Mouse (Mus musculus): Measurements from ENCODE around the gene Pign. TPM values are rescaled to one million over a fixed set of nuclear protein-coding genes. Genes with fewer than 3 reads are reported as not detected.

The Pign gene
- total and polyA plus RNA-seq, 3 experiments, result 23.9 to 59.9 (median 30.4) TPM

- TF ChIP-seq IRF4 (IDR thresholded peaks at IDR 0.05; ENCODE audit: low read depth, low read length), result peak; percentile 40; the same call in 1 of the 2 replicates
- no peak for TF ChIP-seq MXI1 (IDR thresholded peaks at IDR 0.05; ENCODE audit: low read depth, low read length)
- dilution Hi-C loops (cut with MboI; ENCODE audit: extremely low pct_ligation_motif_present, extremely low pct_unique_long_range_greater_than_20kb, low sequenced_read_pairs), result no loop called here
Measured at GRCm38 (mm10) chr1:105709415-105709814, 45.9 kb upstream of the Pign start.

GRCm38 (mm10) chr1:105700984-105701530 lies 37.6 kb upstream of the Pign start:
- in situ Hi-C loops (cut with MboI; ENCODE audit: low pct_ligation_motif_present, low pct_unique_long_range_greater_than_20kb, low sequenced_read_pairs), result no loop called here
- Histone ChIP-seq H3K4me3 (replicated peaks in 1 of 3; ENCODE audit: low read depth in 2 of 3, low read length in 2 of 3, poor library complexity in 1 of 3) (no peak overlapping the region), H3K9me3 (replicated peaks; ENCODE audit: low read length) (no peaks in the 10 kb centered on the region), H3K4me2 (ENCODE audit: insufficient read depth, low read depth, poor library complexity, severe bottlenecking) (no peak overlapping the region), H3K4me1 (ENCODE audit: control insufficient read depth in 1 of 2, insufficient read depth in 2 of 2) (peaks cover 4 to 16% of the 10 kb centered on the region in 2 experiments; a peak in 3 of 4 replicates), H3K27ac (ENCODE audit: insufficient read depth, low read depth) (no peak overlapping the region), H3K36me3 (replicated peaks in 1 of 2; ENCODE audit: control insufficient read depth in 1 of 2, insufficient read depth in 1 of 2, low read length in 1 of 2) (peaks cover 5 to 18% of the 10 kb centered on the region in 2 experiments), H3K79me2 (replicated peaks; ENCODE audit: control insufficient read depth, extremely low read depth, insufficient read depth, poor library complexity, severe bottlenecking) (no peaks in the 10 kb centered on the region), H3K27me3 (replicated peaks) (no peaks in the 10 kb centered on the region), H3K9ac (ENCODE audit: insufficient read depth, low read depth) (no peak overlapping the region)
- DNase-seq (ENCODE audit: extremely low read depth), result peak; percentile 40
- TF ChIP-seq JUN (IDR thresholded peaks at IDR 0.05; ENCODE audit: insufficient read depth, low read depth, low read length) (peak; percentile 52; the same call in 1 of the 2 replicates), ZNF384 (IDR thresholded peaks at IDR 0.05; ENCODE audit: low read depth, low read length) (peak; percentile 72), JUND (conservative IDR thresholded peaks at IDR 0.05; ENCODE audit: low read depth, low read length) (peak; percentile 85), MXI1 (IDR thresholded peaks at IDR 0.05; ENCODE audit: low read depth, low read length) (no peak), IRF4 (IDR thresholded peaks at IDR 0.05; ENCODE audit: low read depth, low read length) (peak; percentile 93)
- dilution Hi-C loops (cut with MboI; ENCODE audit: extremely low pct_ligation_motif_present, extremely low pct_unique_long_range_greater_than_20kb, low sequenced_read_pairs), result no loop called here

More at GRCm38 (mm10) chr1:105709415-105709814, 45.9 kb upstream of the Pign start:
- in situ Hi-C loops (cut with MboI; ENCODE audit: low pct_ligation_motif_present, low pct_unique_long_range_greater_than_20kb, low sequenced_read_pairs), result no loop called here
- Histone ChIP-seq H3K79me2 (replicated peaks; ENCODE audit: control insufficient read depth, extremely low read depth, insufficient read depth, poor library complexity, severe bottlenecking) (no peaks in the 10 kb centered on the region), H3K4me1 (ENCODE audit: control insufficient read depth in 1 of 2, insufficient read depth in 2 of 2) (peaks cover 2 to 38% of the 10 kb centered on the region in 2 experiments; a peak in 3 of 4 replicates), H3K36me3 (replicated peaks in 1 of 2; ENCODE audit: control insufficient read depth in 1 of 2, insufficient read depth in 1 of 2, low read length in 1 of 2) (peaks cover 13 to 33% of the 10 kb centered on the region in 2 experiments), H3K9ac (ENCODE audit: insufficient read depth, low read depth) (no peak overlapping the region), H3K27ac (ENCODE audit: insufficient read depth, low read depth) (no peak overlapping the region), H3K4me3 (replicated peaks in 1 of 3; ENCODE audit: low read depth in 2 of 3, low read length in 2 of 3, poor library complexity in 1 of 3) (no peak overlapping the region), H3K9me3 (replicated peaks; ENCODE audit: low read length) (no peaks in the 10 kb centered on the region), H3K27me3 (replicated peaks) (no peaks in the 10 kb centered on the region), H3K4me2 (ENCODE audit: insufficient read depth, low read depth, poor library complexity, severe bottlenecking) (no peak overlapping the region)
- DNase-seq (ENCODE audit: extremely low read depth), result no peak

DNA sequence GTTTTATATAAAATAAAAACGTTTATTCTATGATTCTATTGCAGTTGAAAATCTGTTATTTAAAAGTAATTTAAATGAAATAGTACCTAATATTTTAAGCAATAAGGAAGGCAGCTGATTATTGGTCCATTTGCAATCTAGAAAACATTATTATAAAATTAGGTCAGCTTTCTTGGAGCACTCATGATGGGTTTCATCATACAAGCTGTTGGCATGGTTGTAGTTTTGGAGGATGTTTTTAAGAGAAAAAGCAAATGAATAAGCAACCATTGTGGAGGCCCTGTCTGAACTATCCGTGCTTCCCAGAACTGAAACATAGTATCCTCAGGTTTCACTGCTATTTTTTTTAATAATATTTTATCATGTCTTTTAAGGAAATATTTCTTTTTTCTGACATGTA lies 32.1 kb upstream of the Pign start:
- no peak overlapping the region for H3K9ac ChIP-seq (ENCODE audit: insufficient read depth, low read depth)
- no peak overlapping the region for H3K4me2 ChIP-seq (ENCODE audit: insufficient read depth, low read depth, poor library complexity, severe bottlenecking)
- no peaks in the 10 kb centered on the region for H3K79me2 ChIP-seq (replicated peaks; ENCODE audit: control insufficient read depth, extremely low read depth, insufficient read depth, poor library complexity, severe bottlenecking)
- no peak overlapping the region for H3K4me3 ChIP-seq (replicated peaks in 1 of 3; ENCODE audit: low read depth in 2 of 3, low read length in 2 of 3, poor library complexity in 1 of 3)
- no peak for DNase-seq (ENCODE audit: extremely low read depth)
- dilution Hi-C loops (cut with MboI; ENCODE audit: extremely low pct_ligation_motif_present, extremely low pct_unique_long_range_greater_than_20kb, low sequenced_read_pairs) (no loop called here), in situ Hi-C loops (cut with MboI; ENCODE audit: low pct_ligation_motif_present, low pct_unique_long_range_greater_than_20kb, low sequenced_read_pairs) (no loop called here)
- no peak for TF ChIP-seq GABPA (IDR thresholded peaks at IDR 0.05; ENCODE audit: insufficient replicate concordance, low read depth, low read length)
- no peak for TF ChIP-seq SIN3A (IDR thresholded peaks at IDR 0.05; ENCODE audit: low read length)
- TF ChIP-seq MAX (IDR thresholded peaks at IDR 0.05; ENCODE audit: low read length), result no peak
- TF ChIP-seq PAX5 (IDR thresholded peaks at IDR 0.05; ENCODE audit: low read length), result no peak
- TF ChIP-seq JUND (conservative IDR thresholded peaks at IDR 0.05; ENCODE audit: low read depth, low read length), result no peak
- TF ChIP-seq ZKSCAN1 (IDR thresholded peaks at IDR 0.05; ENCODE audit: borderline replicate concordance, low read depth, low read length), result no peak
- no peak for TF ChIP-seq HCFC1 (IDR thresholded peaks at IDR 0.05; ENCODE audit: low read depth, low read length)
- no peak for TF ChIP-seq TCF12 (IDR thresholded peaks at IDR 0.05; ENCODE audit: low read depth, low read length)
- no peak for TF ChIP-seq NRF1 (IDR thresholded peaks at IDR 0.05; ENCODE audit: low read depth, low read length)
- TF ChIP-seq ETS1 (conservative IDR thresholded peaks at IDR 0.05; ENCODE audit: low read depth, low read length), result no peak
- TF ChIP-seq POLR2A (IDR thresholded peaks at IDR 0.05; ENCODE audit: low read depth, low read length), result no peak
- no peak for TF ChIP-seq UBTF (IDR thresholded peaks at IDR 0.05; ENCODE audit: low read depth, low read length)
- no peak for TF ChIP-seq E2F4 (IDR thresholded peaks at IDR 0.05; ENCODE audit: insufficient replicate concordance, low read depth, low read length)
- TF ChIP-seq CHD2 (IDR thresholded peaks at IDR 0.05; ENCODE audit: low read length), result no peak
- no peak for TF ChIP-seq CHD1 (IDR thresholded peaks at IDR 0.05; ENCODE audit: low read depth, low read length)
- no peak for TF ChIP-seq CTCF (conservative IDR thresholded peaks at IDR 0.05 in 1 of 2, IDR thresholded peaks at IDR 0.05 in 1 of 2; ENCODE audit: low read depth in 2 of 2, low read length in 2 of 2)
- TF ChIP-seq ZMIZ1 (IDR thresholded peaks at IDR 0.05; ENCODE audit: low read depth, low read length), result no peak
- TF ChIP-seq KAT2A (IDR thresholded peaks at IDR 0.05; ENCODE audit: insufficient replicate concordance, low read length), result no peak
- TF ChIP-seq MAFK (IDR thresholded peaks at IDR 0.05; ENCODE audit: insufficient replicate concordance, low read length), result no peak
- no peaks in the 10 kb centered on the region for H3K27me3 ChIP-seq (replicated peaks)
- H3K36me3 ChIP-seq (replicated peaks in 1 of 2; ENCODE audit: control insufficient read depth in 1 of 2, insufficient read depth in 1 of 2, low read length in 1 of 2), result peaks cover 3 to 28% of the 10 kb centered on the region in 2 experiments
- peaks cover 0 to under 1% of the 10 kb centered on the region in 2 experiments; a peak in 1 of 4 replicates for H3K4me1 ChIP-seq (ENCODE audit: control insufficient read depth in 1 of 2, insufficient read depth in 2 of 2)
- H3K27ac ChIP-seq (ENCODE audit: insufficient read depth, low read depth), result no peak overlapping the region
- H3K9me3 ChIP-seq (replicated peaks; ENCODE audit: low read length), result no peaks in the 10 kb centered on the region
